Mouse (Mus musculus) kidney, embryonic 14.5 days (tissue): Measurements from ENCODE around the gene Ankfn1. TPM values are rescaled to one million over a fixed set of nuclear protein-coding genes. Genes with fewer than 3 reads are reported as not detected.

Experiments
- ATAC-seq: fragments of 200-750 bp; cut with Nextera tagmentation; 2 replicates; pipeline ENCODE4 v1.8.0; 2017; ENCODE audit warnings: moderate number of reproducible peaks, mild to moderate bottlenecking, moderate TSS enrichment, moderate library complexity; ENCODE audit not compliant: low FRiP score, low TSS enrichment
- H3K27ac ChIP-seq: fragments of 300-500 bp; sonication (generic); 2 replicates; pipeline ENCODE4 v1.5.1; 2014; ENCODE audit warnings: low read depth, mild to moderate bottlenecking, low read length, moderate library complexity, mixed read lengths
- H3K27me3 ChIP-seq: fragments of 300-500 bp; sonication (generic); 2 replicates; pipeline ENCODE4 v1.6.1; 2014; ENCODE audit warnings: mild to moderate bottlenecking, low read length; ENCODE audit not compliant: control insufficient read depth, insufficient read depth
- H3K36me3 ChIP-seq: fragments of 300-500 bp; sonication (generic); 2 replicates; pipeline ENCODE4 v1.6.1; 2014; ENCODE audit warnings: low read length, mixed read lengths; ENCODE audit not compliant: control insufficient read depth, insufficient read depth
- H3K4me1 ChIP-seq: fragments of 300-500 bp; sonication (generic); 2 replicates; pipeline ENCODE4 v1.6.1; 2014; ENCODE audit warnings: low read length, mixed read lengths; ENCODE audit not compliant: control insufficient read depth, insufficient read depth
- H3K4me2 ChIP-seq: fragments of 300-500 bp; sonication (generic); replicated peaks from 2 replicates; pipeline ENCODE4 v1.6.1; 2014; ENCODE audit warnings: low read depth, mild to moderate bottlenecking, low read length
- H3K4me3 ChIP-seq: fragments of 300-500 bp; sonication (generic); 2 replicates; pipeline ENCODE4 v1.5.1; 2014; ENCODE audit warnings: mild to moderate bottlenecking, low read length
- H3K9ac ChIP-seq: fragments of 300-500 bp; sonication (generic); 2 replicates; pipeline ENCODE4 v1.6.1; 2014; ENCODE audit warnings: low read depth, mild to moderate bottlenecking, low read length, moderate library complexity
- H3K9me3 ChIP-seq: fragments of 300-500 bp; sonication (generic); 2 replicates; pipeline ENCODE4 v1.6.1; 2016; ENCODE audit warnings: low read length; ENCODE audit not compliant: control insufficient read depth
- WGBS: fragments of 180-500 bp; shearing (Covaris S2); extraction: QIAGEN DNeasy Blood & Tissue Kit; methylation state at CpG from one replicate; pipeline ENCODE4 v1.1.7; 2014; 5-methylcytosine and 5-hydroxymethylcytosine counted together
- polyA plus RNA-seq: library from polyadenylated mRNA; unstranded; fragments of >200 nt; fragmentation: Nextera tagmentation; extraction: Ambion mirVana; gene quantifications from 2 replicates; pipeline ENCODE4 v1.2.1, GENCODE M21; 2014

The Ankfn1 gene
- polyA plus RNA-seq, 1 experiment from 2014 or later: not detected

- Histone ChIP-seq H3K4me2 (no peak overlapping the region), H3K9me3 (no peaks in the 10 kb centered on the region), H3K27me3 (no peaks in the 10 kb centered on the region), H3K36me3 (no peaks in the 10 kb centered on the region), H3K4me3 (no peak overlapping the region), H3K27ac (no peak overlapping the region), H3K4me1 (no peaks in the 10 kb centered on the region), H3K9ac (no peak overlapping the region)
- 92% methylated on average over 7 of the region's 7 CpGs for WGBS
- ATAC-seq: no peak
Observed at GRCm38 (mm10) chr11:89708526-89708925, 68.9 kb downstream of the Ankfn1 start.

GRCm38 (mm10) chr11:89696431-89697403 lies 80.7 kb downstream of the Ankfn1 start:
- Histone ChIP-seq H3K4me3 (no peak overlapping the region), H3K4me1 (no peaks in the 10 kb centered on the region), H3K4me2 (no peak overlapping the region), H3K36me3 (no peaks in the 10 kb centered on the region), H3K9me3 (no peaks in the 10 kb centered on the region), H3K9ac (no peak overlapping the region), H3K27ac (no peak overlapping the region), H3K27me3 (0 out of 2 replicates have a peak, but pooled peaks cover 3% of the 10 kb centered on the region)
- no peak for ATAC-seq
- 51% methylated on average over 18 of the region's 18 CpGs for WGBS

- H3K4me1 ChIP-seq: no peaks in the 10 kb centered on the region
- H3K9ac ChIP-seq: no peak overlapping the region
- H3K27me3 ChIP-seq: 0 out of 2 replicates have a peak, but pooled peaks cover 3% of the 10 kb centered on the region
- no peak overlapping the region for H3K27ac ChIP-seq
- H3K4me2 ChIP-seq: no peak overlapping the region
- no peaks in the 10 kb centered on the region for H3K36me3 ChIP-seq
- WGBS: 86% methylated on average over 4 of the region's 4 CpGs
- no peaks in the 10 kb centered on the region for H3K9me3 ChIP-seq
- no peak overlapping the region for H3K4me3 ChIP-seq
- ATAC-seq: no peak
Observed at GRCm38 (mm10) chr11:89693686-89694085, 83.8 kb downstream of the Ankfn1 start.

- no peak overlapping the region for H3K9ac ChIP-seq
- H3K36me3 ChIP-seq: no peaks in the 10 kb centered on the region
- no peak overlapping the region for H3K27ac ChIP-seq
- WGBS: 27% methylated on average over 2 of the region's 2 CpGs
- ATAC-seq: 0 out of 2 replicates have a peak, but pooled peaks have one; percentile 32
- no peaks in the 10 kb centered on the region for H3K4me1 ChIP-seq
- H3K9me3 ChIP-seq: no peaks in the 10 kb centered on the region
- H3K27me3 ChIP-seq: no peaks in the 10 kb centered on the region
- H3K4me2 ChIP-seq: no peak overlapping the region
- H3K4me3 ChIP-seq: no peak overlapping the region
Observed at GRCm38 (mm10) chr11:89676922-89677321, 100.5 kb downstream of the Ankfn1 start.

- Histone ChIP-seq H3K27me3 (no peaks in the 10 kb centered on the region), H3K9me3 (no peaks in the 10 kb centered on the region), H3K36me3 (no peaks in the 10 kb centered on the region), H3K4me3 (no peak overlapping the region), H3K4me2 (no peak overlapping the region), H3K27ac (no peak overlapping the region), H3K4me1 (no peaks in the 10 kb centered on the region), H3K9ac (no peak overlapping the region)
- WGBS: 23% methylated on average over 1 of the region's 1 CpGs
- no peak for ATAC-seq
Observed at GRCm38 (mm10) chr11:89673916-89674507, 103.4 kb downstream of the Ankfn1 start.

GRCm38 (mm10) chr11:89672510-89673085 lies 104.9 kb downstream of the Ankfn1 start:
- Histone ChIP-seq H3K4me1 (no peaks in the 10 kb centered on the region), H3K9me3 (no peaks in the 10 kb centered on the region), H3K27ac (no peak overlapping the region), H3K4me2 (no peak overlapping the region), H3K9ac (no peak overlapping the region), H3K36me3 (no peaks in the 10 kb centered on the region), H3K4me3 (no peak overlapping the region), H3K27me3 (no peaks in the 10 kb centered on the region)
- no peak for ATAC-seq
- WGBS: 56% methylated on average over 3 of the region's 3 CpGs

- Histone ChIP-seq H3K27me3 (no peaks in the 10 kb centered on the region), H3K4me3 (no peak overlapping the region), H3K27ac (no peak overlapping the region), H3K9me3 (no peaks in the 10 kb centered on the region), H3K36me3 (no peaks in the 10 kb centered on the region), H3K4me1 (no peaks in the 10 kb centered on the region), H3K4me2 (no peak overlapping the region), H3K9ac (no peak overlapping the region)
- ATAC-seq: no peak
- WGBS: 54% methylated on average over 14 of the region's 14 CpGs
Observed at GRCm38 (mm10) chr11:89665170-89665880, 112.1 kb downstream of the Ankfn1 start.

- no peaks in the 10 kb centered on the region for H3K9me3 ChIP-seq
- no peak overlapping the region for H3K9ac ChIP-seq
- 90% methylated on average over 3 of the region's 3 CpGs for WGBS
- H3K27me3 ChIP-seq: no peaks in the 10 kb centered on the region
- no peak overlapping the region for H3K4me2 ChIP-seq
- H3K36me3 ChIP-seq: no peaks in the 10 kb centered on the region
- H3K27ac ChIP-seq: no peak overlapping the region
- no peaks in the 10 kb centered on the region for H3K4me1 ChIP-seq
- H3K4me3 ChIP-seq: no peak overlapping the region
- no peak for ATAC-seq
Observed at GRCm38 (mm10) chr11:89659048-89659447, 118.4 kb downstream of the Ankfn1 start.
